Mouse (Mus musculus) erythroblast, embryonic 14.5 days (primary cell): ENCODE measurements around the gene Palm3.

Source experiments
- GATA1 ChIP-seq: IDR thresholded peaks from 2 replicates; pipeline ENCODE4 v1.6.1; 2012; ENCODE audit warnings: low read length, inconsistent platforms, mixed read lengths
- TAL1 ChIP-seq: IDR thresholded peaks from 3 replicates; pipeline ENCODE4 v1.6.1; 2012; ENCODE audit warnings: low read length, inconsistent platforms, mixed read lengths

DNA sequence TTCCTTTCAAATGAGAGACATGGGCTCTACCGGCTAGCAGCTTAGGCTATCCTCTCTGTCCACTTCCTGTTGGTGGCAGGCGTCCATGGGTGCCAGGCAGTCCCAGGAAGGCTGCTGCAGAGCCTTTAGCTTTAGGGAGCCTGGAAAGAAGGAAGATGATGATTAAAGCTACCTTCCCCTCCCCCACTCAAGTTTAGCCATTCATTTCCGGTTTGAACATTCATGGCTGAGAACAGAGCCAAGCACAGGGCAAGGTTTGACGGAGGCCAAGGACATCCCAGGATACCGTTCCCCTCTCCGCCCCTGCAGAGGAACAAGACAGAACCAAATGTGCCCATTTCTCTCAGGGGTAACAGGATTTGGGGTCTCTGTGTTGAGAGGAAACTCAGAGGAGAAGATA lies 43.6 kb upstream of the Palm3 start:
- TF ChIP-seq GATA1: no peak
- TF ChIP-seq TAL1: no peak
